ENCODE assay signal across 27 mouse cellular contexts in genomic region chr7:54507006-54507405, GRCm38 (mm10).
A peak's percentile ranks its signal among the peaks of the same experiment; 100 is the strongest.
DNase-seq lines count a peak whose midpoint lies in the region; ATAC-seq and TF ChIP-seq lines count a peak whose summit lies in the region.
"Had no signal": no experiment of that assay in that cellular context is flagged by ENCODE, and none has a peak within 500 bp of the region (broad histone marks: within the 10 kb centered on the region; RNA-seq: fewer than 3 reads in every experiment).

No protein-coding gene starts in this region.

- DNase-seq in midbrain, postnatal 0 days (ENCODE audit: low spot score) = peak; percentile 5
- peak; percentile 20 for DNase-seq in adrenal gland, postnatal 10 days
- peak; percentile 46 to 64 for DNase-seq in adrenal gland, postnatal 36 days
- no peak for DNase-seq in heart, adult 8-10 months (ENCODE audit: low spot score)
- DNase-seq in gastrocnemius, adult 8-10 months (ENCODE audit: low spot score in 2 of 2) = no peak
- DNase-seq: cerebellum, adult 11 months; cerebellum, adult 2 months; cerebellum, adult 9-11 months; cerebellum, postnatal 25 days; gastrocnemius, postnatal 14 days; heart, adult 11 months; heart, postnatal 10 days; heart, postnatal 36 days; kidney, adult 11 months had no signal

- no peak for ATAC-seq in midbrain, postnatal 0 days (ENCODE audit: low FRiP score)
- ATAC-seq in midbrain, embryonic 15.5 days (replicated peaks) = no peak
- ATAC-seq: activated CD4-positive, CD25-positive, alpha-beta regulatory T cell, adult 4 months; CD4-positive, CD25-positive, alpha-beta regulatory T cell, adult 4 months; forebrain, embryonic 13.5 days; forebrain, embryonic 16.5 days; hindbrain, embryonic 16.5 days; intestine, embryonic 15.5 days had no signal

- 60% methylated on average over 2 of the region's 2 CpGs for WGBS in midbrain, postnatal 0 days
- WGBS in midbrain, embryonic 15.5 days = 59% methylated on average over 2 of the region's 2 CpGs

- no peak overlapping the region for H3K4me2 ChIP-seq in midbrain, postnatal 0 days (ENCODE audit: low read depth, low read length, poor library complexity, severe bottlenecking)
- H3K4me2 ChIP-seq in midbrain, embryonic 15.5 days = no peak overlapping the region
- H3K4me2 ChIP-seq: embryonic facial prominence, embryonic 13.5 days; forebrain, embryonic 13.5 days; heart, embryonic 12.5 days; heart, embryonic 15.5 days; hindbrain, embryonic 13.5 days; intestine, embryonic 15.5 days had no signal

- no peaks in the 10 kb centered on the region for H3K36me3 ChIP-seq in midbrain, postnatal 0 days (ENCODE audit: insufficient read depth, low read length)
- no peaks in the 10 kb centered on the region for H3K36me3 ChIP-seq in midbrain, embryonic 15.5 days (replicated peaks)
- H3K36me3 ChIP-seq: embryonic facial prominence, embryonic 13.5 days; forebrain, embryonic 10.5 days; heart, embryonic 12.5 days; heart, embryonic 15.5 days; hindbrain, embryonic 10.5 days; hindbrain, embryonic 13.5 days; intestine, embryonic 15.5 days had no signal

- H3K9ac ChIP-seq in midbrain, postnatal 0 days (replicated peaks; ENCODE audit: low read length, poor library complexity, severe bottlenecking) = no peak overlapping the region
- no peak overlapping the region for H3K9ac ChIP-seq in midbrain, embryonic 15.5 days
- H3K9ac ChIP-seq: embryonic facial prominence, embryonic 13.5 days; forebrain, embryonic 13.5 days; heart, embryonic 12.5 days; heart, embryonic 15.5 days; hindbrain, embryonic 13.5 days; intestine, embryonic 15.5 days had no signal

- H3K4me1 ChIP-seq in midbrain, postnatal 0 days (ENCODE audit: insufficient read depth, low read length) = no peaks in the 10 kb centered on the region
- 0 out of 2 replicates have a peak, but pooled peaks cover 3% of the 10 kb centered on the region for H3K4me1 ChIP-seq in midbrain, embryonic 15.5 days
- H3K4me1 ChIP-seq: embryonic facial prominence, embryonic 13.5 days; forebrain, embryonic 10.5 days; forebrain, embryonic 13.5 days; heart, embryonic 12.5 days; heart, embryonic 15.5 days; hindbrain, embryonic 10.5 days; intestine, embryonic 15.5 days had no signal

- H3K27ac ChIP-seq in midbrain, postnatal 0 days (ENCODE audit: low read depth, low read length) = no peak overlapping the region
- H3K27ac ChIP-seq in midbrain, embryonic 15.5 days = no peak overlapping the region
- H3K27ac ChIP-seq: embryonic facial prominence, embryonic 13.5 days; forebrain, embryonic 10.5 days; forebrain, embryonic 13.5 days; heart, embryonic 15.5 days; hindbrain, embryonic 10.5 days; hindbrain, embryonic 13.5 days; intestine, embryonic 15.5 days had no signal

- no peaks in the 10 kb centered on the region for H3K27me3 ChIP-seq in midbrain, postnatal 0 days (ENCODE audit: insufficient read depth, low read length)
- no peaks in the 10 kb centered on the region for H3K27me3 ChIP-seq in midbrain, embryonic 15.5 days (replicated peaks)
- H3K27me3 ChIP-seq: embryonic facial prominence, embryonic 13.5 days; forebrain, embryonic 13.5 days; heart, embryonic 12.5 days; heart, embryonic 15.5 days; hindbrain, embryonic 13.5 days; intestine, embryonic 15.5 days had no signal

- H3K9me3 ChIP-seq in midbrain, postnatal 0 days (ENCODE audit: low read length) = no peaks in the 10 kb centered on the region
- no peaks in the 10 kb centered on the region for H3K9me3 ChIP-seq in midbrain, embryonic 15.5 days
- H3K9me3 ChIP-seq: embryonic facial prominence, embryonic 13.5 days; forebrain, embryonic 10.5 days; forebrain, embryonic 13.5 days; heart, embryonic 12.5 days; heart, embryonic 15.5 days; hindbrain, embryonic 10.5 days; hindbrain, embryonic 13.5 days; intestine, embryonic 15.5 days had no signal

- H3K4me3 ChIP-seq in midbrain, postnatal 0 days (ENCODE audit: low read depth, low read length) = no peak overlapping the region
- H3K4me3 ChIP-seq in midbrain, embryonic 15.5 days = no peak overlapping the region
- H3K4me3 ChIP-seq: embryonic facial prominence, embryonic 13.5 days; forebrain, embryonic 10.5 days; forebrain, embryonic 13.5 days; heart, embryonic 12.5 days; heart, embryonic 15.5 days; hindbrain, embryonic 10.5 days; hindbrain, embryonic 13.5 days; intestine, embryonic 15.5 days had no signal

- no peak for TF ChIP-seq CTCF in midbrain, postnatal 0 days (IDR thresholded peaks at IDR 0.05)

Comparison
In these comparisons a context has a peak if more than half of its experiments do, and no peak if none do; other contexts are left out.
1. DNase-seq: peak in midbrain, postnatal 0 days (single experiment), adrenal gland, postnatal 10 days (single experiment) and adrenal gland, postnatal 36 days (2 of 2); none in heart, adult 8-10 months (single experiment) and gastrocnemius, adult 8-10 months (0 of 2).